In the genomic region with DNA sequence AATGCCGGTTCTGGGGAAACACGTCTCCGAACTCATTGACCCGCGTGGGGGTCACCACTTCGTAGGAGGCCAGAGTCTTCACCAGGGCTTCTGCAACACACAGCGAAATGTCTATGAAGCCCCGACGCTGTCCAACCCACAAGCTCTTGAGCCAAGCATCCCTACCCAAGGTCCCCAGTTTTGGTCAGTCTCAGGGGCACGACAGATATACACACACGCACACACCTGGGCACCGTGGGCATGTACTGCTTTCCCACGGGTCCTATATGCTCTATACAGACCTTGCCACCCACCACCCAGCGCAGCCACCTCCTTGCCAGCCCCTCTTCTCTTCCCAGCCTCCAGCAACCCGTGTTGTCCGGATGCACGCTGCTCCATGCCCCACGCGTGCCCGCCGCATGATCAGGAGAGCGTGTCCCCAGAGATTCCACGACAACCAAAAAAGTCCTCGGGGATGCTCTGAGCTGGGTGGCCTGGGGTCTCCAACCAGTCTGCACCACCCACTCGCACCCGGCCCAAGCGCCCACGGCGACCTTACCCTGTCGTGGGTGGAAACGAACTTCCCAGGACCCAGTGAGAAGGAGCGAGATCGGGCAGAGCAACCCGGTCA, we compare ENCODE assay signal across 9 mouse cellular contexts.
DNase-seq lines count a peak whose midpoint lies in the region; ATAC-seq and TF ChIP-seq lines count a peak whose summit lies in the region.
"Had no signal": no experiment of that assay in that cellular context is flagged by ENCODE, and none has a peak within 500 bp of the region (broad histone marks: within the 10 kb centered on the region; RNA-seq: fewer than 3 reads in every experiment).

No protein-coding gene starts in this region.

- no peaks in the 10 kb centered on the region for H3K9me3 ChIP-seq in hindbrain, embryonic 15.5 days
- H3K9me3 ChIP-seq in midbrain, embryonic 16.5 days (replicated peaks; ENCODE audit: control insufficient read depth, low read length, poor library complexity, severe bottlenecking) = no peaks in the 10 kb centered on the region

- H3K27me3 ChIP-seq in thymus, adult 2 months (ENCODE audit: control insufficient read depth, insufficient read depth, low read length) = peaks cover 6% of the 10 kb centered on the region
- H3K27me3 ChIP-seq in hindbrain, embryonic 15.5 days = 0 out of 2 replicates have a peak, but pooled peaks cover 3% of the 10 kb centered on the region
- H3K27me3 ChIP-seq in midbrain, embryonic 16.5 days (ENCODE audit: control insufficient read depth, insufficient read depth, low read depth, low read length) = peaks cover 7% of the 10 kb centered on the region
- H3K27me3 ChIP-seq: CH12.LX had no signal

- H3K9ac ChIP-seq in hindbrain, embryonic 15.5 days = peak overlapping the region; percentile 79
- peak overlapping the region; percentile 78 for H3K9ac ChIP-seq in midbrain, embryonic 16.5 days (ENCODE audit: low read depth, low read length)

- no peaks in the 10 kb centered on the region for H3K36me3 ChIP-seq in thymus, adult 2 months (ENCODE audit: control insufficient read depth, insufficient read depth, low read length)
- no peaks in the 10 kb centered on the region for H3K36me3 ChIP-seq in hindbrain, embryonic 15.5 days
- H3K36me3 ChIP-seq in midbrain, embryonic 16.5 days (ENCODE audit: control insufficient read depth, insufficient read depth, low read length) = no peaks in the 10 kb centered on the region

- H3K4me1 ChIP-seq in thymus, adult 2 months (replicated peaks; ENCODE audit: control insufficient read depth, insufficient read depth, low read length) = peaks cover 13% of the 10 kb centered on the region
- H3K4me1 ChIP-seq in hindbrain, embryonic 15.5 days (replicated peaks) = peaks cover 11% of the 10 kb centered on the region
- H3K4me1 ChIP-seq in midbrain, embryonic 16.5 days (ENCODE audit: control insufficient read depth, insufficient read depth, low read length) = peaks cover 7% of the 10 kb centered on the region

- TF ChIP-seq CTCF in thymus, adult 2 months (IDR thresholded peaks at IDR 0.05; ENCODE audit: borderline replicate concordance, control insufficient read depth, extremely low read depth, insufficient read depth, low read length, poor library complexity) = no peak

- H3K4me2 ChIP-seq in hindbrain, embryonic 15.5 days = peak overlapping the region; percentile 99
- H3K4me2 ChIP-seq in midbrain, embryonic 16.5 days (ENCODE audit: low read length) = peak overlapping the region; percentile 94

- no peak overlapping the region for H3K27ac ChIP-seq in thymus, adult 2 months (ENCODE audit: control insufficient read depth, insufficient read depth, low read length)
- peak overlapping the region; percentile 74 for H3K27ac ChIP-seq in hindbrain, embryonic 15.5 days (replicated peaks)
- peak overlapping the region; percentile 66; the same call in 1 of the 2 replicates for H3K27ac ChIP-seq in midbrain, embryonic 16.5 days (ENCODE audit: low read length)

- no peak for TF ChIP-seq POLR2A in thymus, adult 2 months (IDR thresholded peaks at IDR 0.05; ENCODE audit: control insufficient read depth, extremely low read depth, insufficient read depth, low read length, poor library complexity)

- peak overlapping the region; percentile 39 for H3K4me3 ChIP-seq in thymus, adult 2 months (ENCODE audit: control insufficient read depth, insufficient read depth, low read length)
- peak overlapping the region; percentile 92 for H3K4me3 ChIP-seq in hindbrain, embryonic 15.5 days
- peak overlapping the region; percentile 81 for H3K4me3 ChIP-seq in midbrain, embryonic 16.5 days (ENCODE audit: low read depth, low read length)

- WGBS in thymus, adult 2 months = 3% methylated on average over 34 of the region's 34 CpGs
- 2% methylated on average over 34 of the region's 34 CpGs for WGBS in hindbrain, embryonic 15.5 days
- under 1% methylated on average over 33 of the region's 34 CpGs for WGBS in midbrain, embryonic 16.5 days

- ATAC-seq in frontal cortex, adult (ENCODE audit: low TSS enrichment) = peak; percentile 26; the same call in 1 of the 2 replicates
- ATAC-seq in hindbrain, embryonic 15.5 days (ENCODE audit: low FRiP score, low read depth) = peak; percentile 54
- ATAC-seq in midbrain, embryonic 16.5 days = peak; percentile 71

- no peak for DNase-seq in frontal cortex, postnatal 14 days (ENCODE audit: low spot score in 2 of 2)
- DNase-seq in thymus, adult 2 months = no peak
- no peak for DNase-seq in thymus, postnatal 36 days
- DNase-seq in natural killer cell, adult 2 months (ENCODE audit: low spot score in 2 of 2) = no peak
- DNase-seq in gastrocnemius, postnatal 25 days = no peak

Comparison
In these comparisons a context has a peak if more than half of its experiments do, and no peak if none do; other contexts are left out.
1. H3K4me3 ChIP-seq: peak in every context shown above with its lines; median percentile 92 in hindbrain, embryonic 15.5 days; 81 in midbrain, embryonic 16.5 days; 39 in thymus, adult 2 months.